Mouse (Mus musculus): ENCODE measurements at regions not wholly inside any gene's neighbourhood (a gene's known extent, or its start where the extent isn't known, plus 50 kb on each side); places are given as distances from the start of the nearest gene placed in this dataset.

- peak; percentile 4 for DNase-seq (ENCODE audit: low spot score)
Measured at GRCm38 (mm10) chrX:107477066-107477465, 73.9 kb upstream of the Itm2a start.

GRCm38 (mm10) chrX:107469242-107469641 is 66.1 kb upstream of the Itm2a start:
- DNase-seq (ENCODE audit: low spot score) = no peak

Data from testis, postnatal 14 days (tissue).